Mouse (Mus musculus) leukemia stem cell, adult 10-12 weeks (primary cell): ENCODE data around the gene Ctrl. TPM values are rescaled to one million over a fixed set of nuclear protein-coding genes. Genes with fewer than 3 reads are reported as not detected.

Experiments
- polyA plus RNA-seq: library from polyadenylated mRNA; stranded (reverse); fragments of >175 nt; gene quantifications from 2 replicates; pipeline ENCODE4 v1.2.3, GENCODE M21; 2012; ENCODE audit warnings: low replicate concordance

Gene Ctrl
- 0.21 and 1.7 TPM in 2 replicates for polyA plus RNA-seq

GRCm38 (mm10) chr8:105933762-105934161, at the start of gene Ctrl:
TSS of gene Ctrl (minus strand) at chr8:105933862.

DNA sequence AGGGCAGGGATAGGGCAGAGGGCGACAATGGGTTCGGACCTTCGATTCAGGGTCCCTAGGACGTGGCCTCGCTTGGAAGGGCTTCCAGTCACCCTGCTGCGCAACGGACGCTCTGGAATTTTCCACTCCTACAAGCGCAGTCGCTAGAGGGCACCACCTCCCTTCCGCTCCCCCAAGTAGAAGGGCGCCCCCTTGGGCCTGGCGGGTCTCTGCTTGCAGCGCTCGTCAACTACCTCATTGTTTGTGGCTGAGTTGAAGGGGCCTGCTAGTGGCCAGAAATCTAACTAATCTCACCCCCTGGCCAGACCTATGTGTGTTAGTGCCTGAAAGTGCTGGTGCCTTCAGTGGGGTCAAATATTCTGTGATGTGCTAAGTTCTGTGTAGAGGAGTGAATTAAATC, 45.7 kb upstream of the Ctrl start, which contains the start of gene Dpep3:
TSS of gene Dpep3 (minus strand) at position 105 of the 400 bp plus-strand sequence.

DNA sequence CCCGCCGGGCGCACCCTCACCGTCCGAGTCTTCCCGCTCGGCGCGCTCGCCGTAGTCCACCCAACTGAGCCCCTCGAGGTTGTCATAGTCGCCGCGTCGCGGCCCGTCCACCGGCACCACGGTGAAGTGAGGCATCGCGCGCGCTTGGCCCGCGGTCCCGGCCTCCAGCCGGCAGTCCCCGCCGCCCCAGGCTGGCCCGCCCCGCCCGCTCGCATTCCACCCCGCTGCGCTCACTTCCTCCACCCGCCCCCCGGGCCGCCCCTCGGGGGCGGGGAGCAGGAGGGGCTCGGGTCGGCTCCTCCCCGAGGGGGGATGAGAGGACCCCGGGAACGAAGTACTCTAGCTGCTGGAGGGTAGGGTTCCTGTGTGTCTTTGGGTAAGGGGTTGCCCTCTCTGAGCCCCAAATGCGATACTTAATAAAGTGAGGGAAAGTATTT, 32.3 kb upstream of the Ctrl start, which contains the start of gene Slc12a4:
TSS of gene Slc12a4 (minus strand) at position 193 of the 437 bp plus-strand sequence.

GRCm38 (mm10) chr8:105943321-105943739, 9.7 kb upstream of the Ctrl start, which contains the start of gene Lcat:
TSS of gene Lcat (minus strand) at chr8:105943382.

GRCm38 (mm10) chr8:105938306-105938669, 4.6 kb upstream of the Ctrl start, which contains the start of gene Psmb10:
TSS of gene Psmb10 (minus strand) at chr8:105938444.

DNA sequence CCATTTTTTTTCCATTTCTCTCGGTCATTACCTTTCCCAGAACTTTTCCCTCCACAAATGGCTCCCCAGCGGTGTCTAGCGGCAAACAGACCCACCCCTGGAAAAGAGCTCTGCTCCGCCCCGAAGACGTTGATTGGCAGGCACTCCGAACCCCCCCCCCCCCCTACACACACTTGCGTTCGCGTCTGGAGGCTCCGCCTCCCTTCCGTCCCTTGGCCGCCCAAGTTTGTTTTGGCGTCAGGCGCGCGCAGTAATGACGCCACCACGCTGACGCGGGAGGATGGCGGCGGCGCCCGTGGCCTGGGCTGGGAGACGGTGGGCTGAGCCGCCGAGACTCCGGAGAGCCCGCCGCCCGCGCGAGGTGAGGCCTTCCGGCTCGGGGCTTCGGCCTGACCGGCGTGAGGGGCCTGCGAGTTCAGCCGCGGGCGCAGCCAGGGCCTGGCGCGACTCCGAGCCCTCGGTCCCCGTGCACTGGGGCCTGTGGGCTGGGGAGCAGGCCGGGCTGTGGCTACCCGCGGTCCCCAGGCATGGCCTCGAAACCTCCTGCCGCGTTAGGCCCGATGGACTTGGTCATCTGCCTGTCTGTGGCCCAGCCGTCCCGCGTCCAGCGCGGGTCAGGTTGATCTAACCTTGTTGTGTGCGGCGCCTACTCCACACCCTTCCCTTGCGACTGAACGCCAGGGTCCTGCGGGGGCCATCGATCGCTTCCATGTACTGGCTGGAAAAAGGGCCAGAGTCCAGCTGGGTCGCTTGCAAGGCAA, 33.3 kb downstream of the Ctrl start, which contains the start of gene Pskh1:
TSS of gene Pskh1 (plus strand) at position 262 of the 761 bp plus-strand sequence.

DNA sequence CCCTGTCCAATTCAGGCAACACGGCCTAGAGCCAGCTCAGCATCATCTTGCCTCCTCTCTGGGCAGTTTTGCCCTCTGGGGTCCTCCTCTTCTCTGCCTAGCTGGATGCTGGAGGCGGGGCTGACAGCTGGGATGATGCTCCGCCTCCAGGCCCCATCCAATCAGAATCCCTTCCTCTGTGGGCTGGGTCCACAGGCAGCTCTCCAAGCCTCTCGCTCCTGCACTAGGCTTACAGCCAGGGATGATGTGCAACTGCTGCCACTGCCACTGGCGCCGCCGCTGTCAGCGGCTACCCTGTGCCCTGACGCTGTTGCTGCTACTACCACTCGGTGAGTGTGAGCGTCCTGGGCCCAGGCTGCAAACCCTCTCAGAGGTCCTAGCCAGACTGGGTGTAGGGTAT, 40.3 kb downstream of the Ctrl start, which contains the start of gene Nrn1l:
TSS of gene Nrn1l (plus strand) at position 229 of the 400 bp plus-strand sequence.

Other genes with a start within 250 kb of the Ctrl start
- 30.2 and 108 TPM in 2 replicates for gene Carmil2, start 247.6 kb downstream of the Ctrl start, polyA plus RNA-seq
- 16.0 and 76.2 TPM in 2 replicates for gene Acd, start 232.8 kb downstream of the Ctrl start, polyA plus RNA-seq
- gene Pard6a, start 232.7 kb downstream of the Ctrl start, polyA plus RNA-seq, result 2.0 and 16.3 TPM in 2 replicates
- not detected in 2 replicates for gene 4933405L10Rik, start 226.2 kb downstream of the Ctrl start, polyA plus RNA-seq
- 33.4 and 64.7 TPM in 2 replicates for gene Enkd1, start 225.7 kb downstream of the Ctrl start, polyA plus RNA-seq
- gene Gfod2, start 175.2 kb downstream of the Ctrl start, polyA plus RNA-seq, result 4.4 and 7.9 TPM in 2 replicates
- 43.5 and 111 TPM in 2 replicates for gene Ranbp10, start 106.5 kb downstream of the Ctrl start, polyA plus RNA-seq
- not detected in 2 replicates for gene Tsnaxip1, start 106.1 kb downstream of the Ctrl start, polyA plus RNA-seq
- 14.1 and 23.1 TPM in 2 replicates for gene Cenpt, start 80.6 kb downstream of the Ctrl start, polyA plus RNA-seq
- gene Thap11, start 78.7 kb downstream of the Ctrl start, polyA plus RNA-seq, result 18.1 and 52.4 TPM in 2 replicates
- 81.1 and 133 TPM in 2 replicates for gene Nutf2, start 73.3 kb downstream of the Ctrl start, polyA plus RNA-seq
- gene Edc4, start 53.0 kb downstream of the Ctrl start, polyA plus RNA-seq, result 14.8 and 34.3 TPM in 2 replicates
- gene Nrn1l, start 40.3 kb downstream of the Ctrl start, polyA plus RNA-seq, result 3.1 and 7.0 TPM in 2 replicates
- 4.1 and 19.3 TPM in 2 replicates for gene Pskh1, start 33.4 kb downstream of the Ctrl start, polyA plus RNA-seq
- 109 and 171 TPM in 2 replicates for gene Psmb10, start 4.6 kb upstream of the Ctrl start, polyA plus RNA-seq
- 1.2 and 4.9 TPM in 2 replicates for gene Lcat, start 9.5 kb upstream of the Ctrl start, polyA plus RNA-seq
- 28.3 and 35.5 TPM in 2 replicates for gene Slc12a4, start 32.2 kb upstream of the Ctrl start, polyA plus RNA-seq
- gene Dpep3, start 45.6 kb upstream of the Ctrl start, polyA plus RNA-seq, result not detected in 2 replicates
- 2.9 and 6.0 TPM in 2 replicates for gene Dus2, start 57.5 kb upstream of the Ctrl start, polyA plus RNA-seq
- not detected in 2 replicates for gene Dpep2nb, start 72.1 kb upstream of the Ctrl start, polyA plus RNA-seq
- 20.3 and 22.1 TPM in 2 replicates for gene Ddx28, start 78.0 kb upstream of the Ctrl start, polyA plus RNA-seq
- gene Nfatc3, start 125.0 kb upstream of the Ctrl start, polyA plus RNA-seq, result 11.8 and 20.8 TPM in 2 replicates
- gene Esrp2, start 203.1 kb upstream of the Ctrl start, polyA plus RNA-seq, result 0.09 TPM in 1 of 2 replicates, not detected in the other
- 9.8 and 15.4 TPM in 2 replicates for gene Pla2g15, start 216.5 kb upstream of the Ctrl start, polyA plus RNA-seq
- gene Slc7a6, start 235.0 kb upstream of the Ctrl start, polyA plus RNA-seq, result 0.93 and 1.3 TPM in 2 replicates